Mouse (Mus musculus): ENCODE measurements at regions not wholly inside any gene's neighbourhood (a gene's known extent, or its start where the extent isn't known, plus 50 kb on each side); places are given as distances from the start of the nearest gene placed in this dataset.

GRCm38 (mm10) chr17:66252926-66253325 lies 129.6 kb downstream of the Ddx11 start:
- no peak for DNase-seq (ENCODE audit: low spot score)

GRCm38 (mm10) chr17:66259697-66260096 lies 136.4 kb downstream of the Ddx11 start:
- DNase-seq (ENCODE audit: low spot score), result no peak

GRCm38 (mm10) chr17:66262681-66263240 lies 139.4 kb downstream of the Ddx11 start:
- DNase-seq (ENCODE audit: low spot score), result peak; percentile 36

GRCm38 (mm10) chr17:66263405-66263804 lies 140.1 kb downstream of the Ddx11 start:
- no peak for DNase-seq (ENCODE audit: low spot score)

- no peak for DNase-seq (ENCODE audit: low spot score)
Observed at GRCm38 (mm10) chr17:66266803-66267202, 143.5 kb downstream of the Ddx11 start.

GRCm38 (mm10) chr17:66267831-66268230 lies 144.5 kb downstream of the Ddx11 start:
- no peak for DNase-seq (ENCODE audit: low spot score)

- no peak for DNase-seq (ENCODE audit: low spot score)
Observed at GRCm38 (mm10) chr17:66269567-66269966, 146.2 kb downstream of the Ddx11 start.

GRCm38 (mm10) chr17:66271906-66272305 lies 148.6 kb downstream of the Ddx11 start:
- DNase-seq (ENCODE audit: low spot score), result no peak

GRCm38 (mm10) chr17:66276778-66277177 lies 153.5 kb downstream of the Ddx11 start:
- DNase-seq (ENCODE audit: low spot score), result no peak

- DNase-seq (ENCODE audit: low spot score), result no peak
Observed at GRCm38 (mm10) chr17:66278037-66278436, 154.7 kb downstream of the Ddx11 start.

GRCm38 (mm10) chr17:66285295-66285694 lies 162.0 kb downstream of the Ddx11 start:
- DNase-seq (ENCODE audit: low spot score), result no peak
